Mouse (Mus musculus) MEL (cell line): ENCODE measurements around the gene Ap2b1.

ENCODE experiments used
- EP300 ChIP-seq, 2 experiments: IDR thresholded peaks; 2 replicates each; pipeline ENCODE4 v1.6.1; 2011; ENCODE audit warnings: improper control_type of control experiment in 2 of 2, low read length in 2 of 2, low read depth in 1 of 2, mild to moderate bottlenecking in 1 of 2
- POLR2A ChIP-seq, 2 experiments: IDR thresholded peaks; 2 replicates each; pipeline ENCODE4 v1.6.1; 2011 to 2012; ENCODE audit warnings: low read length in 2 of 2, mild to moderate bottlenecking in 2 of 2, control low read depth in 1 of 2, improper control_type of control experiment in 1 of 2, low read depth in 1 of 2, moderate library complexity in 1 of 2; ENCODE audit not compliant: control insufficient read depth in 1 of 2, insufficient read depth in 1 of 2, poor library complexity in 1 of 2
- SIN3A ChIP-seq: IDR thresholded peaks from 2 replicates; pipeline ENCODE4 v1.6.1; 2012; ENCODE audit warnings: low read length, improper control_type of control experiment, inconsistent platforms

GRCm38 (mm10) chr11:83451281-83451680 lies 152.5 kb downstream of the Ap2b1 start:
- TF ChIP-seq EP300 (IDR thresholded peaks at IDR 0.05; ENCODE audit: low read depth in 1 of 2, low read length in 2 of 2): no peak
- TF ChIP-seq POLR2A (IDR thresholded peaks at IDR 0.05; ENCODE audit: control insufficient read depth in 1 of 2, insufficient read depth in 1 of 2, low read depth in 1 of 2, low read length in 2 of 2, poor library complexity in 1 of 2): no peak
- TF ChIP-seq SIN3A: no peak
